Mouse (Mus musculus) liver, adult 2 months (tissue): ENCODE measurements at regions not wholly inside any gene's neighbourhood (a gene's known extent, or its start where the extent isn't known, plus 50 kb on each side); places are given as distances from the start of the nearest gene placed in this dataset.

Experiments used
- DNase-seq: peaks from one replicate; pipeline ENCODE4 v3.0.0-alpha.2; 2011; ENCODE audit warnings: low read depth, low spot score; ENCODE audit errors: extremely low read depth
- H3K27ac ChIP-seq: fragments of 200-500 bp; replicated peaks from 2 replicates; pipeline ENCODE4 v1.5.1; 2012; ENCODE audit warnings: low read depth, mild to moderate bottlenecking, control low read depth, inconsistent platforms, low read length; ENCODE audit not compliant: insufficient read depth
- H3K27me3 ChIP-seq: fragments of 200-500 bp; 2 replicates; pipeline ENCODE4 v1.6.1; 2012; ENCODE audit warnings: mild to moderate bottlenecking, moderate library complexity, low read length, inconsistent platforms; ENCODE audit not compliant: control insufficient read depth, insufficient read depth
- H3K36me3 ChIP-seq: fragments of 200-500 bp; 2 replicates; pipeline ENCODE4 v1.6.1; 2012; ENCODE audit warnings: low read length, inconsistent platforms; ENCODE audit not compliant: control insufficient read depth, insufficient read depth
- H3K4me1 ChIP-seq: fragments of 200-500 bp; 2 replicates; pipeline ENCODE4 v1.6.1; 2011; ENCODE audit warnings: low read length; ENCODE audit not compliant: control insufficient read depth, insufficient read depth
- H3K4me3 ChIP-seq: fragments of 200-500 bp; 2 replicates; pipeline ENCODE4 v1.5.1; 2011; ENCODE audit warnings: low read depth, mild to moderate bottlenecking, control low read depth, low read length, moderate library complexity; ENCODE audit not compliant: insufficient read depth
- H3K79me2 ChIP-seq: fragments of 200-500 bp; 2 replicates; pipeline ENCODE4 v1.6.1; 2012; ENCODE audit warnings: inconsistent platforms, mild to moderate bottlenecking, low read length, moderate library complexity; ENCODE audit not compliant: control insufficient read depth, insufficient read depth
- H3K9ac ChIP-seq: fragments of 200-500 bp; 2 replicates; pipeline ENCODE4 v1.6.1; 2012; ENCODE audit warnings: low read depth, mild to moderate bottlenecking, control low read depth, inconsistent platforms, low read length
- CTCF ChIP-seq: fragments of 200-500 bp; IDR thresholded peaks from 2 replicates; pipeline ENCODE4 v1.5.1; 2011; ENCODE audit warnings: low read depth, low read length, control low read depth
- POLR2A ChIP-seq: fragments of 200-500 bp; IDR thresholded peaks from 2 replicates; pipeline ENCODE4 v1.6.1; 2011; ENCODE audit warnings: low read length, control low read depth; ENCODE audit not compliant: insufficient read depth; ENCODE audit errors: extremely low read depth
- WGBS: fragments of 180-500 bp; shearing (Covaris S2); methylation state at CpG from one replicate; pipeline ENCODE4 v1.1.7; 2018; 5-methylcytosine and 5-hydroxymethylcytosine counted together

- 63% methylated on average over 5 of the region's 5 CpGs for WGBS
- Histone ChIP-seq H3K36me3 (no peaks in the 10 kb centered on the region), H3K79me2 (no peaks in the 10 kb centered on the region), H3K9ac (no peak overlapping the region), H3K27ac (no peak overlapping the region), H3K4me3 (no peak overlapping the region), H3K27me3 (no peaks in the 10 kb centered on the region), H3K4me1 (peaks cover 7% of the 10 kb centered on the region)
- TF ChIP-seq CTCF: no peak
- no peak for TF ChIP-seq POLR2A
- no peak for DNase-seq
Measured at GRCm38 (mm10) chr8:10919620-10920019, 88.6 kb downstream of the Irs2 start.

GRCm38 (mm10) chr8:10918403-10919035, 89.7 kb downstream of the Irs2 start:
- H3K9ac ChIP-seq: no peak overlapping the region
- no peaks in the 10 kb centered on the region for H3K36me3 ChIP-seq
- H3K4me3 ChIP-seq: no peak overlapping the region
- no peak overlapping the region for H3K27ac ChIP-seq
- WGBS: 93% methylated on average over 5 of the region's 5 CpGs
- H3K79me2 ChIP-seq: no peaks in the 10 kb centered on the region
- no peaks in the 10 kb centered on the region for H3K27me3 ChIP-seq
- H3K4me1 ChIP-seq: peaks cover 9% of the 10 kb centered on the region
- no peak for TF ChIP-seq POLR2A
- TF ChIP-seq CTCF: no peak
- no peak for DNase-seq

GRCm38 (mm10) chr8:10914616-10915015, 93.6 kb downstream of the Irs2 start:
- Histone ChIP-seq H3K9ac (no peak overlapping the region), H3K4me1 (peaks cover 25% of the 10 kb centered on the region), H3K36me3 (no peaks in the 10 kb centered on the region), H3K4me3 (no peak overlapping the region), H3K79me2 (no peaks in the 10 kb centered on the region), H3K27me3 (no peaks in the 10 kb centered on the region), H3K27ac (no peak overlapping the region)
- peak; percentile 83 for DNase-seq
- 28% methylated on average over 8 of the region's 8 CpGs for WGBS
- TF ChIP-seq POLR2A (no peak), CTCF (peak; percentile 46; the same call in 1 of the 2 replicates)

GRCm38 (mm10) chr8:10912436-10912835, 95.8 kb downstream of the Irs2 start:
- WGBS: 24% methylated on average over 2 of the region's 2 CpGs
- peak; percentile 96 for DNase-seq
- Histone ChIP-seq H3K36me3 (no peaks in the 10 kb centered on the region), H3K27me3 (no peaks in the 10 kb centered on the region), H3K27ac (peak overlapping the region; percentile 56), H3K4me1 (peaks cover 28% of the 10 kb centered on the region), H3K4me3 (no peak overlapping the region), H3K9ac (no peak overlapping the region), H3K79me2 (no peaks in the 10 kb centered on the region)
- TF ChIP-seq POLR2A (no peak), CTCF (peak; percentile 36; the same call in 1 of the 2 replicates)

- no peaks in the 10 kb centered on the region for H3K79me2 ChIP-seq
- peaks cover 28% of the 10 kb centered on the region for H3K4me1 ChIP-seq
- no peaks in the 10 kb centered on the region for H3K27me3 ChIP-seq
- no peak overlapping the region; the same call in 1 of the 2 replicates for H3K9ac ChIP-seq
- no peaks in the 10 kb centered on the region for H3K36me3 ChIP-seq
- peak; percentile 97 for DNase-seq
- H3K4me3 ChIP-seq: no peak overlapping the region
- 22% methylated on average over 4 of the region's 4 CpGs for whole genome bisulfite sequencing
- TF ChIP-seq CTCF: no peak
- TF ChIP-seq POLR2A: no peak
- peak overlapping the region; percentile 37 for H3K27ac ChIP-seq
Measured at GRCm38 (mm10) chr8:10911371-10911770, 96.9 kb downstream of the Irs2 start.

GRCm38 (mm10) chr8:10910954-10911353, 97.3 kb downstream of the Irs2 start:
- WGBS: 53% methylated on average over 6 of the region's 6 CpGs
- no peak for DNase-seq
- Histone ChIP-seq H3K79me2 (no peaks in the 10 kb centered on the region), H3K9ac (no peak overlapping the region; the same call in 1 of the 2 replicates), H3K4me1 (peaks cover 28% of the 10 kb centered on the region), H3K4me3 (no peak overlapping the region), H3K36me3 (no peaks in the 10 kb centered on the region), H3K27me3 (no peaks in the 10 kb centered on the region), H3K27ac (peak overlapping the region; percentile 37)
- TF ChIP-seq POLR2A (no peak), CTCF (no peak)
